8 mouse cellular contexts compared by ENCODE assay signal in genomic region chr17:47596162-47596838, GRCm38 (mm10). TPM values are rescaled to one million over a fixed set of nuclear protein-coding genes. Genes with fewer than 3 reads are reported as not detected.
DNase-seq lines count a peak whose midpoint lies in the region; ATAC-seq lines count a peak whose summit lies in the region.

No protein-coding gene starts in this region.

- H3K27ac ChIP-seq in neural tube, embryonic 11.5 days (ENCODE audit: low read depth, low read length): peak overlapping the region; percentile 88
- peak overlapping the region; percentile 96 for H3K27ac ChIP-seq in forebrain, embryonic 12.5 days
- H3K27ac ChIP-seq in limb, embryonic 11.5 days (replicated peaks; ENCODE audit: low read depth, low read length): peak overlapping the region; percentile 91
- peak overlapping the region; percentile 72 for H3K27ac ChIP-seq in neural tube, embryonic 14.5 days (ENCODE audit: low read depth, low read length)

- H3K9me3 ChIP-seq in neural tube, embryonic 11.5 days (ENCODE audit: control insufficient read depth, low read length): no peaks in the 10 kb centered on the region
- no peaks in the 10 kb centered on the region for H3K9me3 ChIP-seq in forebrain, embryonic 12.5 days
- no peaks in the 10 kb centered on the region for H3K9me3 ChIP-seq in limb, embryonic 11.5 days (ENCODE audit: control insufficient read depth, low read length)
- no peaks in the 10 kb centered on the region for H3K9me3 ChIP-seq in neural tube, embryonic 14.5 days (ENCODE audit: control insufficient read depth, low read length)

- H3K36me3 ChIP-seq in neural tube, embryonic 11.5 days (ENCODE audit: control insufficient read depth, insufficient read depth, low read length): peaks cover 9% of the 10 kb centered on the region; the same call in 1 of the 2 replicates
- peaks cover 32% of the 10 kb centered on the region for H3K36me3 ChIP-seq in forebrain, embryonic 12.5 days (replicated peaks)
- peaks cover 11% of the 10 kb centered on the region; the same call in 1 of the 2 replicates for H3K36me3 ChIP-seq in limb, embryonic 11.5 days (ENCODE audit: control insufficient read depth, insufficient read depth, low read length)
- peaks cover 7% of the 10 kb centered on the region; the same call in 1 of the 2 replicates for H3K36me3 ChIP-seq in neural tube, embryonic 14.5 days (ENCODE audit: control insufficient read depth, insufficient read depth, low read length)

- ATAC-seq in neural tube, embryonic 11.5 days (ENCODE audit: insufficient read depth, low FRiP score, low TSS enrichment): no peak; the same call in 1 of the 2 replicates
- ATAC-seq in forebrain, embryonic 12.5 days (ENCODE audit: low FRiP score): no peak
- ATAC-seq in limb, embryonic 11.5 days (ENCODE audit: insufficient number of reproducible peaks, low FRiP score, low TSS enrichment, low read depth): no peak
- no peak for ATAC-seq in neural tube, embryonic 14.5 days (ENCODE audit: low read depth)

- H3K4me2 ChIP-seq in neural tube, embryonic 11.5 days (ENCODE audit: low read depth): peak overlapping the region; percentile 90
- H3K4me2 ChIP-seq in forebrain, embryonic 12.5 days: peak overlapping the region; percentile 93
- peak overlapping the region; percentile 87 for H3K4me2 ChIP-seq in limb, embryonic 11.5 days (ENCODE audit: low read depth, severe bottlenecking)
- H3K4me2 ChIP-seq in neural tube, embryonic 14.5 days (ENCODE audit: low read depth, low read length): peak overlapping the region; percentile 75

- peak overlapping the region; percentile 54 for H3K9ac ChIP-seq in neural tube, embryonic 11.5 days (ENCODE audit: low read length)
- H3K9ac ChIP-seq in forebrain, embryonic 12.5 days: peak overlapping the region; percentile 84
- peak overlapping the region; percentile 89 for H3K9ac ChIP-seq in limb, embryonic 11.5 days (ENCODE audit: low read length)
- peak overlapping the region; percentile 39 for H3K9ac ChIP-seq in neural tube, embryonic 14.5 days (replicated peaks; ENCODE audit: low read depth, low read length)

- no peak for DNase-seq in neural tube, embryonic 11.5 days (ENCODE audit: low spot score)
- DNase-seq in neural tube, embryonic 10.5 days (ENCODE audit: extremely low spot score, low spot score): no peak
- DNase-seq in limb, embryonic 11.5 days (ENCODE audit: low spot score): no peak
- no peak for DNase-seq in spleen, postnatal 14 days (ENCODE audit: low spot score in 2 of 2)
- no peak for DNase-seq in ovary, adult 18-20 months (ENCODE audit: low spot score)
- no peak for DNase-seq in cerebellum, adult 18-20 months

- H3K4me3 ChIP-seq in neural tube, embryonic 11.5 days (ENCODE audit: low read depth, low read length): peak overlapping the region; percentile 78
- H3K4me3 ChIP-seq in forebrain, embryonic 12.5 days (replicated peaks): peak overlapping the region; percentile 77
- H3K4me3 ChIP-seq in limb, embryonic 11.5 days (ENCODE audit: low read depth, low read length): peak overlapping the region; percentile 92
- H3K4me3 ChIP-seq in neural tube, embryonic 14.5 days (ENCODE audit: low read depth, low read length): peak overlapping the region; percentile 68; the same call in 1 of the 2 replicates

- WGBS in neural tube, embryonic 11.5 days: 30% methylated on average over 6 of the region's 6 CpGs
- WGBS in forebrain, embryonic 12.5 days: 19% methylated on average over 6 of the region's 6 CpGs
- WGBS in limb, embryonic 11.5 days: 26% methylated on average over 6 of the region's 6 CpGs
- whole genome bisulfite sequencing in neural tube, embryonic 14.5 days: 39% methylated on average over 6 of the region's 6 CpGs

- H3K27me3 ChIP-seq in neural tube, embryonic 11.5 days (ENCODE audit: control insufficient read depth, insufficient read depth, low read length): no peaks in the 10 kb centered on the region
- no peaks in the 10 kb centered on the region for H3K27me3 ChIP-seq in forebrain, embryonic 12.5 days
- H3K27me3 ChIP-seq in limb, embryonic 11.5 days (ENCODE audit: control insufficient read depth, insufficient read depth, low read length): no peaks in the 10 kb centered on the region
- H3K27me3 ChIP-seq in neural tube, embryonic 14.5 days (ENCODE audit: control insufficient read depth, insufficient read depth, low read length): no peaks in the 10 kb centered on the region

- peaks cover 25% of the 10 kb centered on the region for H3K4me1 ChIP-seq in neural tube, embryonic 11.5 days (ENCODE audit: control insufficient read depth, insufficient read depth, low read length)
- H3K4me1 ChIP-seq in forebrain, embryonic 12.5 days: peaks cover 49% of the 10 kb centered on the region
- H3K4me1 ChIP-seq in limb, embryonic 11.5 days (ENCODE audit: control insufficient read depth, insufficient read depth, low read length): peaks cover 26% of the 10 kb centered on the region
- peaks cover 18% of the 10 kb centered on the region for H3K4me1 ChIP-seq in neural tube, embryonic 14.5 days (ENCODE audit: control insufficient read depth, insufficient read depth, low read length)

RNA-seq across cellular contexts. Expression of gene Bysl, which starts 15.0 kb away (rescaled TPM):
- 36.9 and 37.9 TPM in 2 replicates for polyA plus RNA-seq in neural tube, embryonic 11.5 days (2014; fragmentation: Nextera tagmentation; extraction: Ambion mirVana)
- 32.7 and 33.7 TPM in 2 replicates for polyA plus RNA-seq in forebrain, embryonic 12.5 days (2016; fragmentation: Nextera tagmentation; extraction: Ambion mirVana)
- polyA plus RNA-seq in limb, embryonic 11.5 days (2014; fragmentation: Nextera tagmentation; extraction: Ambion mirVana): 30.7 and 31.6 TPM in 2 replicates
- 32.7 and 35.0 TPM in 2 replicates for polyA plus RNA-seq in neural tube, embryonic 14.5 days (2014; fragmentation: Nextera tagmentation; extraction: Ambion mirVana)

RNA-seq across cellular contexts. Expression of gene Med20, which starts 15.1 kb away (rescaled TPM):
- polyA plus RNA-seq in neural tube, embryonic 11.5 days (2014; fragmentation: Nextera tagmentation; extraction: Ambion mirVana): 43.3 and 47.5 TPM in 2 replicates
- 38.5 and 41.5 TPM in 2 replicates for polyA plus RNA-seq in forebrain, embryonic 12.5 days (2016; fragmentation: Nextera tagmentation; extraction: Ambion mirVana)
- polyA plus RNA-seq in limb, embryonic 11.5 days (2014; fragmentation: Nextera tagmentation; extraction: Ambion mirVana): 49.5 and 50.4 TPM in 2 replicates
- 38.1 and 43.4 TPM in 2 replicates for polyA plus RNA-seq in neural tube, embryonic 14.5 days (2014; fragmentation: Nextera tagmentation; extraction: Ambion mirVana)

RNA-seq across cellular contexts. Expression of gene Gm20517, which starts 15.1 kb away (rescaled TPM):
- polyA plus RNA-seq in neural tube, embryonic 11.5 days (2014; fragmentation: Nextera tagmentation; extraction: Ambion mirVana): 0.70 and 0.91 TPM in 2 replicates
- 1.6 and 2.7 TPM in 2 replicates for polyA plus RNA-seq in forebrain, embryonic 12.5 days (2016; fragmentation: Nextera tagmentation; extraction: Ambion mirVana)
- 1.3 and 1.5 TPM in 2 replicates for polyA plus RNA-seq in limb, embryonic 11.5 days (2014; fragmentation: Nextera tagmentation; extraction: Ambion mirVana)
- 2.3 and 2.9 TPM in 2 replicates for polyA plus RNA-seq in neural tube, embryonic 14.5 days (2014; fragmentation: Nextera tagmentation; extraction: Ambion mirVana)

RNA-seq across cellular contexts. Expression of gene Usp49, which starts 34.2 kb away (rescaled TPM):
- 7.9 and 8.9 TPM in 2 replicates for polyA plus RNA-seq in neural tube, embryonic 11.5 days (2014; fragmentation: Nextera tagmentation; extraction: Ambion mirVana)
- polyA plus RNA-seq in forebrain, embryonic 12.5 days (2016; fragmentation: Nextera tagmentation; extraction: Ambion mirVana): 11.1 and 12.2 TPM in 2 replicates
- 4.7 and 6.7 TPM in 2 replicates for polyA plus RNA-seq in limb, embryonic 11.5 days (2014; fragmentation: Nextera tagmentation; extraction: Ambion mirVana)
- polyA plus RNA-seq in neural tube, embryonic 14.5 days (2014; fragmentation: Nextera tagmentation; extraction: Ambion mirVana): 5.9 and 6.5 TPM in 2 replicates

Comparison
In these comparisons a context has a peak if more than half of its experiments do, and no peak if none do; other contexts are left out.
1. H3K9ac ChIP-seq: peak in every context shown above with its lines; median percentile 89 in limb, embryonic 11.5 days; 84 in forebrain, embryonic 12.5 days; 54 in neural tube, embryonic 11.5 days; 39 in neural tube, embryonic 14.5 days.